Mouse (Mus musculus) cerebellum, adult 11 months (tissue): ENCODE data around the gene Stxbp3.
A peak's percentile ranks its signal among the peaks of the same experiment; 100 is the strongest.
"Not testable (repeated sequence)": the region's sequence is repeated elsewhere in the genome, so short reads cannot be mapped to it uniquely, and the experiment has no call there.

Experiments
- DNase-seq: peaks from one replicate; pipeline ENCODE4 v3.0.0; 2022

Stxbp3 gene

DNA sequence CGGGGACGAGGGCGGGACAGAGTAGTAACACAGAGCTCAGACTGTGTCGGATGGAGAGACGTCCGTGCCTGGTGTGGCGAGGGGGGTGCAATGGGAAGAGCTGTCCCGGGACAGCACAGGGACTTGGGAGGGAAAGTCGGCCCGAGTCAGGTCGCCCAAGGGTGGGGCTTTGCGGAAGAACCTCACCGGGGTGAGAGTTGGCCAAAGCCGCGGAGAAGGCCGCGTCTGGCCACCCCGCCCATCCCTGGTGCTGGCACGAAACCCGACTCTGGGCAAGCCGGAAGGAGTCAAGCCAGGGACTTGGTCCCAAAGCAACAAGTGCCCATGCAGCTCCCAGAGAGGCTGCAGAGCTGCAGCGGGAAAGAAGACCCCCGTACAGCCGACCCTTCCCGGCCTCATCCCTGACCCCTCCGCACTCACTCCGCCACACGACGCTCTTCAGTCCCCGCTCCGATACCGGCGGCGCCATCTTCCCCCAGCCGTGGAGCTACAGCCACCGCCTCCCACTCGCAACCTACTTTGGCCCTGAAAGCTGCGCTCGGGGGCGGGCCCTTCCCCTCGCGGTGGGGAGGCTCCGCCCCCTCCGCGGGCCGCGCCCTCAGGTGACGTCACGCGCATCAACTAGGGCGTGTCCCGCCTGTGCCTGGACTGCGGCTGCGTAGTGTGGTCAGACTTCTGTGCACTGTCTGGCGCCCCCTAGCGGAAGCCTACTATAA, at the start of gene Stxbp3:
Stxbp3 (minus strand) TSS at position 527 of the 716 bp plus-strand sequence.
- peak; percentile 99 for DNase-seq

- no peak for DNase-seq
These were observed 49.6 kb upstream of the Stxbp3 start, which contains the start of gene Fndc7 for GRCm38 (mm10) chr3:108889908-108890307. Fndc7 (minus strand) TSS chr3:108890008.

- no peak for DNase-seq
These were observed 47.3 kb upstream of the Stxbp3 start for GRCm38 (mm10) chr3:108887618-108887975.

DNA sequence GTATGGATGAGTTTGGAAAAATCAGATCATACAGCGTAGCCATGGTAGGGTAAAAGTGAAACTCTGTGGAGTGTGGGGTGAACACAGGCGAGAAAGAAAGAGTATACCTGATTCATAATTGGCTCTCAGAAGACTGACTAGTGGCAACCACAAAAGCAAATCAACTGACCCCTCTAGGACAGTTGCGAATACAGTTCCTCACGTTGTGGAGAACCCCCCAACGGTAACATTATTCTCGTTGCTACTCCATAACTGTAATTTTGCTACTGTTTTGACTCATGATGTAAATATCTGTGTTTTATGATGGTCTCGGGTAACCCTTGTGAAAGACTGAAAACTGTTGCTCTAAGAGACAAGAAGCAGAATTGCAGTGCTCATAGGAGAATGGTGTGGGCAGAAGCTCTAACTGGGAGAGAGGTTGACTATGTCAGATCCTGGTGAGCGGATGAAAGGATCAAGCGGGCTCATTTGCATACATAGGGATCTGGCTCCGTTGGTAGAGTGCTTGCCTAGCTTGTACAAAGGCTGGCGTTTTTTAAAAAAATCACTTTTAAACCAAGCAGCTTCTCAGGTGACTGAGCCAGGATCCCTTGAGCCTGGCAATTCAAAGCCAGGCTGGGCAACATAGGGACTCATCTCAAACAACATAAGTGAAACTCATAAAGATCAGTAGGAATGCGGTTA, 46.8 kb upstream of the Stxbp3 start:
- DNase-seq, result no peak

- DNase-seq, result no peak
These were observed 45.6 kb upstream of the Stxbp3 start for GRCm38 (mm10) chr3:108885686-108886530.

GRCm38 (mm10) chr3:108884706-108885289, 44.5 kb upstream of the Stxbp3 start:
- no peak for DNase-seq

DNA sequence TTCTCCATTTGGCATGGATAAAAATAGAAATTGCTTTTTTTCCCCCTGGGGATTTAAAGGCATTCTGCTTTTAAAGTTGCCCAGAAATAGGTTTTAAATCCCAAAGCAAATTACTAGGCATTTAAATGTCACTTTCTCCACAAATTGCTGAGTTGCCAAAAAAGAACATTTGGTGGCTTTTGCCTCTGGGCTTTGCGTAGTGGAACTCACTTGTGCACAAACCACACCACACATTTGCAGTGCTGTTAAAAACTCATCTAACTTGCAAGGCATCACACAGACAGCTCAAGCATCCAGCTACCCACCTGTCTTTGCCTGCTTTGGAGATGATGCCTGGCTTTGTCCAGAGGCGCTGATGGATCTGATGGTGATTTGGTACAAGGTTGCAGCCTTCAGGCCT, 42.7 kb upstream of the Stxbp3 start:
- no peak for DNase-seq

DNA sequence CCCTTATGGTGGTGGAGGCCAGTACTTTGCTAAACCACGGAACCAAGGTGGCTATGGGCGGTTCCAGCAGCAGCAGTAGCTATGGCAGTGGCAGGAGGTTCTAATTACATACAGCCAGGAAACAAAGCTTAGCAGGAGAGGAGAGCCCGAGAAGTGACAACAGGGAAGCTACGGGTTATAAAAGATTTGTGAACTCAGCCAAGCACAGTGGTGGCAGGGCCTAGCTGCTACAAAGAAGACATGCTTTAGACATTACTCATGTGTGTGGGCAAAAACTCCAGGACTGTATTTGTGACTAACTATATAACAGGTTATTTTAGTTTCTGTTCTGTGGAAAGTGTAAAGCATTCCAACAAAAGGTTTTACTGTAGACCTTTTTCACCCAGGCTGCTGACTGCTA, 41.5 kb upstream of the Stxbp3 start:
- not testable (repeated sequence) for DNase-seq

DNA sequence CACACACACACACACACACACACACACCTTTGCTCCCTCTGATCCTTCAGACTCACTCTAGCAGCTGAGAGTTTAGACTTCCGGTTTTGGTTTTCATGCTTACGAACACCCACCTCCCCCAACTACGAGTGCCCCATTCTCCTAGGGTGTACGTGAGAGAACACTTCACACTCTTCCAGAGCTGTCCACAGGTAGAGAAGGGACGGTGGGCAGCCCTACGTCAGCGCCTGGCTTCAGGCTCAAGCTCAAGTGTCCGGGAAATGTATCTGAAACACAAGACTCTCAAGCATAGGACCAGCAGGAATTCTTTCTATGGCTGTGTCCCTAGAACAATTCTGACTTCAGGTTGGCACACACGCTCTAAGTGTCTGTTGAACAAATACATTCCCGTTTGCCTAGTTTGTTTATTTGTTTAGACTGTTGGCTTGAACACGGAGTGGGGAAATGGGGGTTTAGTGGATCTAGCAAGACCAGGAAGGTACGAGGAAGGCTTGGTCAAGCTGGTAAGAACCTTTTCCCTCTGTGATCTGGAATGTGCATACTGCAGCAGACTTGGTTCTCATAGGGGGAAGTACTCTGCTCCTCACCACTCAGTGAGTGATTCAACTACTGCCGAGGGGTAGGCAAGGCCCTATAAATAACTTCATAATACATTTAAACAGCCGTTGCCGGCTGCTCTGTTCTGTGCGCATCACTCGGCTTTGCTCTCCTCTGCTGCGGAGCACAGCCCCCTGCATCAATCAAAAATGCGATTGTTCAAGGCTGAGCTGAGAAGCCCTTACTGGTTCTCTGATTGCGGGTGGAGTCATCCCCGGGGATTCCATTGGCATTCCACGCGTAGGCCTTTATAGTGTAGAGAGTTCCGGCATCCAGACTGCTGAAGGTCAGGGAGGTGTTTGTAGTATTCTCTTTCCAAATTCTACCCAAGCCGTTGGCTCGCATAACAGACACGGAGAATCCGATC, 40.5 kb upstream of the Stxbp3 start:
- no peak for DNase-seq

DNA sequence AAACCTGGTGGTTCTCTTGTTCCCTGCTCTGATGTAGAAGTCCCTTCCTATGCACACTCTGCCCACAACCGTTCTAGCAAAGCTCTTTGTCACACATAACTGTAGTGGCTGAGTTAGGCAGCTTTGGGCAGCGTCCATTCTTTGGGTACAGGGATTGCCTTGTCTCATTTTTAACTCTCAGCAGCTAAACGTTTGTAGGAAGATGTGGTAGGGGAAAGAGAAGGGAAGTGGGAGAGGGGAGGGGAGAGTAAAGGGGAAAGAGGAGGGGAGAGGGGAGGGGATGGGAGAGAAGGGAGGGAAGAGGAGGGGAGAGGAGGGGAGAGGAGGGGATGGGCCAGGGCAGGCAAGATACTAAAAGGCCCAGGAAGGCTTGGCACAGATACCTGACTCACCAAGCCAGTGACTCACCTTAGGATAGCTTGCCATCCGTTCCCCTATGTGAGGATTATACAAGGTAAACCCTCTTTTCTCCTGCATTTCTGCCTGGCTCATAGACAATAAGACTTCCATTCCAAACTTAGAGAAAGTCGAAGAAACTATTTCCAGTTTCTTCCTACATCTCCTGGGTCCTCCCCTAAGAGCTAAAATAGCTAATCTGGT, 39.6 kb upstream of the Stxbp3 start:
- no peak for DNase-seq

GRCm38 (mm10) chr3:108879129-108879528, 38.8 kb upstream of the Stxbp3 start:
- no peak for DNase-seq

- DNase-seq, result no peak
These were observed 30.3 kb upstream of the Stxbp3 start for GRCm38 (mm10) chr3:108870631-108871030.

DNA sequence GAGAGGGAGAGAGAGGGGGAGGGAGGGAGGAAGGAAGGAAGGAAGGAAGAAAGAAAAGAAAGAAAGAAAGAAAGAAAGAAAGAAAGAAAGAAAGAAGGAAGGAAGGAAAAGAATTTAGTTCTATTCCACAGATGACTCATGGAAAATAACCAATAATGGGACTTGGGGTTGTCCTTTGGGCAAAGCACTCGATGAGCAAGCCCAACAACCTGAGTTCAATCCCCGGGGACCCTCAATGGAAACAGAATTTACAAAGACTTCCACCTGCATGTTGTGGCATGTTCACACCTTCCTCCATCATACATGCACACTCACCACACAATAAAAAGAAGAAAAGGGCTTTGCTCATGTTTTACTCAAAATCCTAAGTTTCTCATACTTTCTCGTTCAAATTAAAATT, 27.1 kb upstream of the Stxbp3 start:
- DNase-seq, result no peak

DNA sequence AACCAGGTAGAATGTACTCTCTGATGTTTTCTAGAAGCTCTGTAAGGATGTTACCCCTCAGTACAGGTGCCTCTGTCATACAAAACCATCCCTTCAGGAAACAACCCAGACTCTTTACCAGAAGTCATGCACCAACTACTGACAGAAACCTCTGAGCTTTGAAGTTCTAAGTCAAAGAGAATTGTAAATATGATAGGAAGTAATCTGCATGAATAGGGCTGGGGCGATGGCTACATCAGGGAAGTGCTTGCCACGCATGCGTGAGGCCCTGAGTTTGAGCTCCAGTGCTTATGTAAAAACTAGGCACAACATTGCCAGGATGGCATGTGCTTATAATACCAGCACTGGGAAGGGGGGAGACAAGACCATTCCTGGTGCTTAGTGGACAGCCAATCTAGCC, 25.4 kb upstream of the Stxbp3 start:
- DNase-seq, result no peak

- no peak for DNase-seq
These were observed 24.8 kb upstream of the Stxbp3 start for GRCm38 (mm10) chr3:108865129-108865528.

DNA sequence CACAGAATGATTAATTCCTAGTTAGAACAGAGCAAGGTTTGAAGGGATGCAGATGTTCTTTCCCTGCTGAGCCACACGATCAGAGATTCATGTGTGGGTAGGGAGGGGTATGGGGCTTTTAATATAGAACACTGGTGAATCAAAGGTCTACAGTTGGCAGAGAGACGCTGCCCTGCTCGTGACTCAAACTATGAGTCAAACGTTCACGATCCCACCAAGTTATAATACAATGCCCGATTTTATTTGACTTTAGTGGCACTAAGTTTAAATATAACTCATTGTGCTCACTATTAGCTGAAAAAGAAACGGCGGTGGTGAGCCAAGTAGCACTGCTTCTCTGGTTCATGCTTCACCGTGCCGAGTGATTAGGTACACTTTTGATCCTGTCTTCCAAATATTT, 22.8 kb upstream of the Stxbp3 start:
- DNase-seq, result no peak

- DNase-seq, result not testable (repeated sequence)
These were observed 22.0 kb upstream of the Stxbp3 start for GRCm38 (mm10) chr3:108862282-108862681.

GRCm38 (mm10) chr3:108860786-108861185, 20.5 kb upstream of the Stxbp3 start:
- DNase-seq, result no peak

DNA sequence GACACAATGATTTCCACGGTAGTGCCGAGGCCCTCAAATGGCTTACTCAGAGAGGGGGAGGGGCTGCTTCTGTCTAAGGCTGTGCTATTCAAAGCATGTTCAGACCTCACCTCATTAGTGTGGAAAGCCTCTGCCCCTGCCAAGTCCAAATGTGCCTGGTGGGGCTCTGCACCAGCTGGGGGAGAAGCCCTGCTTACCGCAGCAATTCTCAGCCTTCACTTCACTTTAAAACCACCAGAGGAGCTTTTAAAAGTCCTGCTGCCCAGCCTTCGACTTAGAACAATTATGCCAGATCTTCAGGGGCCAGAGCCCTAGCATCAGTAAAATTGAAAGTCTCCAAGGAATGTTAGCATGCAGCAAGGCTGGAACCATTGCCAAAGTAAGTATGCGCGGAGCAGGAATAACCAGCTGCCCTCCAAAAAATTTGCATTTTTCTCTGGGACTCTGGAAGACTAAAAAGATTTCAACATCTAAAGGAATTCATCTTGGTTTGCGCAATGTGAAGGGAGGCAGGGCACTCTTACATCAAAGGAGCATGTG, 18.0 kb upstream of the Stxbp3 start:
- DNase-seq, result no peak

DNA sequence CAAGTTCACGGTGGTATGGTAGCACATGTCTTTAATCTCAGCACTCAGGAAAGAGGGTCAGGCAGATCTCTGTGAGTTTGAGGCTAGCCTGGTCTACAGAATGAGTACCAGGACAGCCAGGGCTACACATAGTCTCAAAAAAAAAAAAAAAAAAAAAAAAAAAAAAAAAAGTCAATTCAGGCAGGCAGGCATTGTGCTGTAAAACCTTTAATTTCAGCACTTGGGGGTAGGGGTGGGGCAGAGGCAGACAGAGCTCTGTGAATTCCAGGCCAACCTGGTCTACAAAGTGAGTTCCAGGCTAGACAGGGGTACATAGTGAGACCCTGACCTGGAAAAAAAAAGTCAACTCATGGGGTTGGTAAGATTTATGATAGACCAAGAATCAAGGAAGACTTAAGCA, 17.4 kb upstream of the Stxbp3 start:
- DNase-seq, result no peak

DNA sequence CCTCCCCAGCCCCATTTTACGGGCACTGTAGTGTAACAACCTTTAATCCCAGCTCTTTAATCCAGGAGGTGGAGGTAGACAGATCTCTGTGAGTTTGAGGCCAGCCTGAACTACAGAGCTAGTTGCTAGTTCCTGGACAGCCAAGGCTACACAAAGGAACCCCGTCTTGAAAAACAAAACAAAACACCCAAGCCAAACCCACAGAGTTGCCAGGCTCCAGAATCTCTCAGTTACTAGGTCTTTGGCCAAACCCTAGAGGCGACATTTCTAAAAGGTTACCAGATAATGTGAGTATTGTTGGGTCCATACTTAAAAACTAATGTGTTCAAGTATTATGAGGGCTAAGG, 16.8 kb upstream of the Stxbp3 start:
- no peak for DNase-seq
